Mouse (Mus musculus) heart, postnatal 36 days (tissue): ENCODE results near the gene Cryz. TPM values are rescaled to one million over a fixed set of nuclear protein-coding genes. Genes with fewer than 3 reads are reported as not detected.
A peak's percentile ranks its signal among the peaks of the same experiment; 100 is the strongest.

Experiments
- DNase-seq, 2 experiments: peaks; one replicate each; pipeline ENCODE4 v3.0.0; 2021 to 2022
- intact Hi-C: fragments of 180-260 bp; cut with DNase I; formaldehyde crosslinking; loops from one replicate; pipeline ENCODE4 v1.15.1; 2025
- total RNA-seq, 2 experiments: library from RNA; stranded (reverse); gene quantifications; 2 replicates each; pipeline ENCODE4 v1.2.3; 2021

The Cryz gene
- total RNA-seq, 2 experiments from 2014 or later: 17.5 to 18.2 TPM

GRCm38 (mm10) chr3:154663976-154664581 lies 67.6 kb downstream of the Cryz start:
- DNase-seq: peak; percentile 10 to 11
- intact Hi-C loops: no loop called here

GRCm38 (mm10) chr3:154664636-154665035 lies 68.1 kb downstream of the Cryz start:
- no peak for DNase-seq
- intact Hi-C loops: no loop called here

GRCm38 (mm10) chr3:154668485-154668884 lies 72.0 kb downstream of the Cryz start:
- DNase-seq: no peak
- intact Hi-C loops: no loop called here

- intact Hi-C loops: no loop called here
- no peak for DNase-seq
Observed at GRCm38 (mm10) chr3:154670584-154670983, 74.1 kb downstream of the Cryz start.

GRCm38 (mm10) chr3:154671013-154671412 lies 74.5 kb downstream of the Cryz start:
- no peak for DNase-seq
- intact Hi-C loops: no loop called here

Other genes with a start within 250 kb of the Cryz start
- 1 to 10 TPM; 3.4 to 4.8 TPM for gene Tyw3, start 393 bp downstream of the Cryz start, total RNA-seq
- under 1 TPM; 0.03 to 0.08 TPM for gene Erich3, start 67.1 kb downstream of the Cryz start, total RNA-seq